Mouse (Mus musculus) forebrain, embryonic 12.5 days (tissue): Measurements from ENCODE around the gene Psmb6. TPM values are rescaled to one million over a fixed set of nuclear protein-coding genes. Genes with fewer than 3 reads are reported as not detected.
"Not testable (repeated sequence)": the region's sequence is repeated elsewhere in the genome, so short reads cannot be mapped to it uniquely, and the experiment has no call there.

Experiments used
- ATAC-seq: fragments of 200-750 bp; cut with Nextera tagmentation; 2 replicates; pipeline ENCODE4 v1.8.0; 2017; ENCODE audit warnings: moderate TSS enrichment; ENCODE audit not compliant: low FRiP score
- H3K27ac ChIP-seq: fragments of 300-500 bp; sonication (generic); 2 replicates; pipeline ENCODE4 v1.5.1; 2016; ENCODE audit warnings: mild to moderate bottlenecking
- H3K27me3 ChIP-seq: fragments of 300-500 bp; sonication (generic); 2 replicates; pipeline ENCODE4 v1.6.1; 2016; ENCODE audit warnings: mild to moderate bottlenecking
- H3K36me3 ChIP-seq: fragments of 300-500 bp; sonication (generic); replicated peaks from 2 replicates; pipeline ENCODE4 v1.6.1; 2016; ENCODE audit warnings: mild to moderate bottlenecking
- H3K4me1 ChIP-seq: fragments of 300-500 bp; sonication (generic); 2 replicates; pipeline ENCODE4 v1.6.1; 2016
- H3K4me2 ChIP-seq: fragments of 300-500 bp; sonication (generic); 2 replicates; pipeline ENCODE4 v1.6.1; 2016; ENCODE audit warnings: mild to moderate bottlenecking, moderate library complexity
- H3K4me3 ChIP-seq: fragments of 300-500 bp; sonication (generic); replicated peaks from 2 replicates; pipeline ENCODE4 v1.5.1; 2016; ENCODE audit warnings: mild to moderate bottlenecking
- H3K9ac ChIP-seq: fragments of 300-500 bp; sonication (generic); 2 replicates; pipeline ENCODE4 v1.6.1; 2016; ENCODE audit warnings: mild to moderate bottlenecking
- H3K9me3 ChIP-seq: fragments of 300-500 bp; sonication (generic); 2 replicates; pipeline ENCODE4 v1.6.1; 2016
- WGBS: fragments of 180-500 bp; shearing (Covaris S2); methylation state at CpG from one replicate; pipeline ENCODE4 v1.1.7; 2016; 5-methylcytosine and 5-hydroxymethylcytosine counted together
- polyA plus RNA-seq: library from polyadenylated mRNA; unstranded; fragments of >200 nt; fragmentation: Nextera tagmentation; extraction: Ambion mirVana; gene quantifications from 2 replicates; pipeline ENCODE4 v1.2.1, GENCODE M21; 2016

Psmb6 gene
- polyA plus RNA-seq, 1 experiment from 2014 or later, result 788 TPM

- Histone ChIP-seq H3K36me3 (peaks cover 35% of the 10 kb centered on the region), H3K4me2 (peak overlapping the region; percentile 84), H3K4me1 (peaks cover 11% of the 10 kb centered on the region), H3K4me3 (peak overlapping the region; percentile 72), H3K27me3 (no peaks in the 10 kb centered on the region), H3K9ac (peak overlapping the region; percentile 81), H3K9me3 (no peaks in the 10 kb centered on the region), H3K27ac (no peak overlapping the region)
- WGBS, result 90% methylated on average over 12 of the region's 12 CpGs
- ATAC-seq, result no peak
Measured at GRCm38 (mm10) chr11:70526211-70526610, 1.0 kb downstream of the Psmb6 start.

- H3K4me1 ChIP-seq, result peaks cover 11% of the 10 kb centered on the region
- no peaks in the 10 kb centered on the region for H3K9me3 ChIP-seq
- H3K36me3 ChIP-seq, result peaks cover 35% of the 10 kb centered on the region
- WGBS, result 90% methylated on average over 7 of the region's 7 CpGs
- H3K27ac ChIP-seq, result no peak overlapping the region
- no peak for ATAC-seq
- H3K9ac ChIP-seq, result no peak overlapping the region
- no peak overlapping the region for H3K4me3 ChIP-seq
- H3K4me2 ChIP-seq, result no peak overlapping the region
- H3K27me3 ChIP-seq, result no peaks in the 10 kb centered on the region; the same call in 1 of the 2 replicates
Measured at GRCm38 (mm10) chr11:70528610-70529009, 3.4 kb downstream of the Psmb6 start.

- H3K4me3 ChIP-seq, H3K9ac ChIP-seq, H3K27ac ChIP-seq, H3K4me1 ChIP-seq, H3K4me2 ChIP-seq, ATAC-seq, H3K27me3 ChIP-seq, H3K9me3 ChIP-seq: not testable (repeated sequence)
- H3K36me3 ChIP-seq, result peaks cover 35% of the 10 kb centered on the region
- 86% methylated on average over 2 of the region's 2 CpGs for WGBS
Measured at GRCm38 (mm10) chr11:70531065-70531464, 5.9 kb downstream of the Psmb6 start.

- no peaks in the 10 kb centered on the region for H3K4me1 ChIP-seq
- no peak within 1 kb of the TSS for H3K27ac ChIP-seq
- no peak within 1 kb of the TSS for H3K9ac ChIP-seq
- no peak for ATAC-seq
- no peak within 1 kb of the TSS for H3K4me2 ChIP-seq
- H3K9me3 ChIP-seq, result no peaks in the 10 kb centered on the region
- H3K27me3 ChIP-seq, result peaks cover 3% of the 10 kb centered on the region; the same call in 1 of the 2 replicates
- 79% methylated on average over 6 of the region's 6 CpGs for WGBS
- H3K4me3 ChIP-seq, result no peak within 1 kb of the TSS
- H3K36me3 ChIP-seq, result peaks cover 18% of the 10 kb centered on the region
Measured at GRCm38 (mm10) chr11:70532839-70533238, 7.7 kb downstream of the Psmb6 start, which contains the start of gene Gm40193. TSS of gene Gm40193 (minus strand) at chr11:70532939.

GRCm38 (mm10) chr11:70539423-70539822, 14.3 kb downstream of the Psmb6 start:
- 16% methylated on average over 9 of the region's 9 CpGs for WGBS
- peak overlapping the region; percentile 92 for H3K4me2 ChIP-seq
- H3K36me3 ChIP-seq, result no peaks in the 10 kb centered on the region
- no peak overlapping the region for H3K27ac ChIP-seq
- ATAC-seq, result no peak
- peak overlapping the region; percentile 59; the same call in 1 of the 2 replicates for H3K9ac ChIP-seq
- peaks cover 12% of the 10 kb centered on the region for H3K4me1 ChIP-seq
- H3K27me3 ChIP-seq, result peaks cover 26% of the 10 kb centered on the region
- H3K9me3 ChIP-seq, result no peaks in the 10 kb centered on the region
- peak overlapping the region; percentile 56 for H3K4me3 ChIP-seq

- H3K4me2 ChIP-seq, result peak within 1 kb of the TSS; percentile 92
- H3K9ac ChIP-seq, result peak within 1 kb of the TSS; percentile 59
- no peak within 1 kb of the TSS for H3K27ac ChIP-seq
- WGBS, result under 1% methylated on average over 55 of the region's 65 CpGs
- peak; percentile 74 for ATAC-seq
- H3K4me3 ChIP-seq, result peak within 1 kb of the TSS; percentile 56
- H3K9me3 ChIP-seq, result no peaks in the 10 kb centered on the region
- peaks cover 26% of the 10 kb centered on the region for H3K27me3 ChIP-seq
- no peaks in the 10 kb centered on the region for H3K36me3 ChIP-seq
- peaks cover 12% of the 10 kb centered on the region for H3K4me1 ChIP-seq
Measured at GRCm38 (mm10) chr11:70539877-70540587, 14.9 kb downstream of the Psmb6 start, which contains the start of gene Pld2. TSS of gene Pld2 (plus strand) at chr11:70540064.

GRCm38 (mm10) chr11:70540928-70541327, 15.8 kb downstream of the Psmb6 start:
- no peak overlapping the region for H3K27ac ChIP-seq
- H3K36me3 ChIP-seq, result no peaks in the 10 kb centered on the region
- H3K27me3 ChIP-seq, result peaks cover 26% of the 10 kb centered on the region
- no peaks in the 10 kb centered on the region for H3K9me3 ChIP-seq
- H3K4me2 ChIP-seq, result 0 out of 2 replicates have a peak overlapping the region, but pooled peaks have one; percentile 92
- H3K4me1 ChIP-seq, result peaks cover 12% of the 10 kb centered on the region
- WGBS, result 88% methylated on average over 7 of the region's 7 CpGs
- peak overlapping the region; percentile 56; the same call in 1 of the 2 replicates for H3K4me3 ChIP-seq
- H3K9ac ChIP-seq, result no peak overlapping the region
- no peak for ATAC-seq

GRCm38 (mm10) chr11:70541415-70541814, 16.2 kb downstream of the Psmb6 start:
- no peak overlapping the region for H3K27ac ChIP-seq
- no peak overlapping the region for H3K9ac ChIP-seq
- 80% methylated on average over 5 of the region's 5 CpGs for WGBS
- no peak for ATAC-seq
- no peaks in the 10 kb centered on the region for H3K36me3 ChIP-seq
- H3K27me3 ChIP-seq, result peaks cover 26% of the 10 kb centered on the region
- peaks cover 12% of the 10 kb centered on the region for H3K4me1 ChIP-seq
- H3K4me3 ChIP-seq, result no peak overlapping the region
- no peak overlapping the region for H3K4me2 ChIP-seq
- no peaks in the 10 kb centered on the region for H3K9me3 ChIP-seq

GRCm38 (mm10) chr11:70544496-70544895, 19.3 kb downstream of the Psmb6 start:
- no peak for ATAC-seq
- 71% methylated on average over 7 of the region's 7 CpGs for WGBS
- no peak overlapping the region for H3K27ac ChIP-seq

GRCm38 (mm10) chr11:70551526-70551925, 26.4 kb downstream of the Psmb6 start:
- H3K4me2 ChIP-seq, result no peak overlapping the region
- no peak overlapping the region for H3K27ac ChIP-seq
- H3K27me3 ChIP-seq, result no peaks in the 10 kb centered on the region
- no peak overlapping the region for H3K9ac ChIP-seq
- no peaks in the 10 kb centered on the region for H3K36me3 ChIP-seq
- WGBS, result 86% methylated on average over 8 of the region's 8 CpGs
- no peaks in the 10 kb centered on the region for H3K9me3 ChIP-seq
- no peak for ATAC-seq
- H3K4me3 ChIP-seq, result no peak overlapping the region
- no peaks in the 10 kb centered on the region; the same call in 1 of the 2 replicates for H3K4me1 ChIP-seq

More at GRCm38 (mm10) chr11:70544496-70544895, 19.3 kb downstream of the Psmb6 start:
- no peak overlapping the region for H3K4me2 ChIP-seq
- no peaks in the 10 kb centered on the region for H3K36me3 ChIP-seq
- peaks cover 23% of the 10 kb centered on the region for H3K27me3 ChIP-seq
- peaks cover 12% of the 10 kb centered on the region for H3K4me1 ChIP-seq
- H3K9ac ChIP-seq, result no peak overlapping the region
- H3K4me3 ChIP-seq, result no peak overlapping the region
- H3K9me3 ChIP-seq, result no peaks in the 10 kb centered on the region

- Histone ChIP-seq H3K27me3 (no peaks in the 10 kb centered on the region), H3K9ac (no peak overlapping the region), H3K36me3 (no peaks in the 10 kb centered on the region), H3K27ac (no peak overlapping the region), H3K9me3 (no peaks in the 10 kb centered on the region), H3K4me2 (no peak overlapping the region), H3K4me3 (no peak overlapping the region), H3K4me1 (no peaks in the 10 kb centered on the region; the same call in 1 of the 2 replicates)
- 37% methylated on average over 7 of the region's 7 CpGs for WGBS
- no peak for ATAC-seq
Measured at GRCm38 (mm10) chr11:70553940-70554339, 28.8 kb downstream of the Psmb6 start.

GRCm38 (mm10) chr11:70557545-70557944, 32.4 kb downstream of the Psmb6 start:
- Histone ChIP-seq H3K36me3 (no peaks in the 10 kb centered on the region), H3K4me3 (no peak overlapping the region), H3K9ac (no peak overlapping the region), H3K4me2 (no peak overlapping the region), H3K9me3 (no peaks in the 10 kb centered on the region), H3K27me3 (no peaks in the 10 kb centered on the region), H3K4me1 (peaks cover 8% of the 10 kb centered on the region), H3K27ac (no peak overlapping the region)
- ATAC-seq, result no peak
- WGBS, result 88% methylated on average over 9 of the region's 9 CpGs

- Histone ChIP-seq H3K27me3 (no peaks in the 10 kb centered on the region), H3K4me3 (peak overlapping the region; percentile 81), H3K4me1 (peaks cover 40% of the 10 kb centered on the region), H3K4me2 (peak overlapping the region; percentile 96), H3K27ac (peak overlapping the region; percentile 84), H3K9ac (peak overlapping the region; percentile 82), H3K36me3 (no peaks in the 10 kb centered on the region), H3K9me3 (no peaks in the 10 kb centered on the region)
- no peak for ATAC-seq
- WGBS, result 3% methylated on average over 2 of the region's 2 CpGs
Measured at GRCm38 (mm10) chr11:70561937-70562286, 36.7 kb downstream of the Psmb6 start.
